Mouse (Mus musculus) urinary bladder, postnatal 4 days (tissue): ENCODE data around the gene Tbx3.

Experiments
- DNase-seq, 2 experiments: peaks; one replicate each; pipeline ENCODE4 v3.0.0; 2021 to 2022; ENCODE audit warnings: low spot score in 2 of 2

Tbx3 gene

GRCm38 (mm10) chr5:119670566-119671108, at the start of gene Tbx3:
Gene Tbx3 (plus strand): TSS chr5:119670669.
- DNase-seq: peak; percentile 93 to 95

DNA sequence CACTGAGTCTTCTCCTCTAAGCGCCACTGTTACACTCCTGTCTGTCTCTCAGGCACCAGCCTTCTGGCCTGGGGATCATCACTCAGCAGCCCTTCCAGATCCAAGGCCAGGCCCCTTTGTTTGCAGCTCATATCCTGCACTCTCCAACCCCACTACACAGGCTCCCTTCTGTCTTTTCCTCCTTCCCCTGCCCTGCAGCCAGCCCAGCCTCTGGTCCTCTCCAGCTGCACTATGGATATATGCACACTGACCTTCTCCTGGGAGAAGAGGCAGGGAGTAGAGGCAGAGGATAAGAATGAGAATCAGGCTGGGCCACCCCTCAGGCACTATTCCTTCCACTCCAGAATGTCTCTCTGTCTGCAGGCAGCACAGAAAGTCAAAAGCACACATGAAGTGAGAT, 48.4 kb upstream of the Tbx3 start:
- DNase-seq: no peak

DNA sequence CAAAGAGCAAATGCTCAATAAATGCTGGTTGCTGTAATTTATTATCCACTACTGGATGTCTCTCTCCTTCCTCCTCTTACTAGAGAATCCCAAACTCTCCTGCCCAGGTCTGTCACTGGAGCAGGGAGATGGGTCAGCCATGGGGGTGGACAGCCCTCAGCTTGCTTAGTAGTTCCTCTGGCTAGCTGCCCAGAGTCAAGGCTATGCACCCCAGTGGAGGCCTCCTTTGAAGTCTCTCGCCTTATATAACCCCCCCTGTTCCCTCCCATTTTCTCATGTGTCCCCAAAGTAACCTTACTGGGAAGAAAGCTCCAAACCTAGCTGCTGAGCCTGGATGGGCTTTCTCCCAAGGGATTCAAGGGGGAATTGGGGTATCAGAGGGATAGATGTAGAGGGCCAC, 45.9 kb upstream of the Tbx3 start:
- DNase-seq: no peak

GRCm38 (mm10) chr5:119625603-119626002, 44.9 kb upstream of the Tbx3 start:
- DNase-seq: no peak

GRCm38 (mm10) chr5:119626154-119626553, 44.3 kb upstream of the Tbx3 start:
- no peak for DNase-seq

- no peak for DNase-seq
Observed at GRCm38 (mm10) chr5:119626662-119627061, 43.8 kb upstream of the Tbx3 start.

- no peak for DNase-seq
Observed at GRCm38 (mm10) chr5:119628100-119628499, 42.4 kb upstream of the Tbx3 start.

DNA sequence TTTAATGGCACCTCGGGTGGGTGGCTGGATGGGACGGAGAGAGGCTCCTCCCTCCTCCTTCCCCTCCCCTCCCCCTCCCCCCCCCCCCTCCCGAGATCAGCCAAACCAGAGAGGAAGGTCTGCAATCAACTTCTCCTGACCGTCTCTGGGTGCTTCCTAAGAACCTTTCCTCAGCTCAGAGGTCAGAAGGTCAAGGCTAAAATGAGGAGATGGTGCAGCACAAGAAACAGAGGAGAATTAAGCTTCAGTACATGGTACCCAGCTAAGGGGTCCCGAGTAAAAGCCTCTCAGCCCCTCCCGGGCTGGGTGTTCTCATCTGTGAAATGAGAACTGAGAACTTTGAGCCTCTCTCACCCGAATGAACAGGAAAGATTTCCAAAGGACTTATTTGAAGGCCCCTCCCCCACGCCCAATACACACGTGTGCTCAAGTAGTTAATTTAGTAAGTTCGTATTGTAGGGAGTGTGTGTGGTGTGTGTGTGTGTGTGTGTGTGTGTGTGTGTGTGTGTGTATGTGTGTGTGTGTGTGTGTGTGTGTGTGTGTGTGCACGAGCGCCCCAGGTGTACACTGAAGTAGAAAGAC, 41.6 kb upstream of the Tbx3 start:
- no peak for DNase-seq

DNA sequence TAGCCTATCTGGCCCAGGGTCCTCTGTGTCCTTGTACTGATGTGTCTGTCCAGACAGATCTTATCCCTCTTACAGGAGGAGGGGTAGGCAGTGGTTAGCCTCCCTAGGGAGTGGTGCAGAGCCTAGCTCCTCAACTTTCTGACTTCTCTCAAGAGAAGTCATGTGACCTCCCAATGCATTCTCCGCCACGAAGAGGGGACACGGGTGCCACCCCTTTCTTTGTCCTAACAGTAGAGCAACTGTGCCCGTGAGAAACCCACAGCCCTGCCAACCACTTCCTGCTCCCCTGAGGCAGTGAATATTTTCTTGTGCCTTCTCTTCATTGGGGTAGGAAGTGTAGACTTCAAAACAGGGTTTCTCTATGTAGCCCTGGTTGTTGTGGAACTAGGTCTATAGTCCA, 36.9 kb upstream of the Tbx3 start:
- no peak for DNase-seq

DNA sequence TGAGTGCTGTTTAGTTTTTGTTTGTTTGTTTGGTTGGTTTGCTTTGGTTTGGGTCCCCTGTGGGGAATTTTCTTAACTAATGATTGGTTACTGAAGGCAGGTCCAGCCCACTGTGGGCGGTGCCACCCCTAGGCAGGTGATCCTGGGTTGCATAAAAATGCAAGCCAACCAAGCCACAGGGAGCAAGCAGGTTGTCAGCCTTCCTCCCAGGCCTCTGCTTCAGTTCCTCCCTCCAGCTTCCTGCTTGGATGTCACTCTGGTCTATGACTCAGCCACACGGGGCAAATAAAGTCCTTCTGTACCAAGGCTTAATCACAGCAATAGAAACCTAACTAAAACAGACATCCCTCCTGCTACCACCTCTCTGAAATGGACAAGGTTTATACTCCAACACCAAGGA, 35.6 kb upstream of the Tbx3 start:
- no peak for DNase-seq

- DNase-seq: no peak
Observed at GRCm38 (mm10) chr5:119638300-119638699, 32.2 kb upstream of the Tbx3 start.

- DNase-seq: no peak
Observed at GRCm38 (mm10) chr5:119641094-119641493, 29.4 kb upstream of the Tbx3 start.

GRCm38 (mm10) chr5:119641714-119642113, 28.8 kb upstream of the Tbx3 start:
- DNase-seq: no peak

DNA sequence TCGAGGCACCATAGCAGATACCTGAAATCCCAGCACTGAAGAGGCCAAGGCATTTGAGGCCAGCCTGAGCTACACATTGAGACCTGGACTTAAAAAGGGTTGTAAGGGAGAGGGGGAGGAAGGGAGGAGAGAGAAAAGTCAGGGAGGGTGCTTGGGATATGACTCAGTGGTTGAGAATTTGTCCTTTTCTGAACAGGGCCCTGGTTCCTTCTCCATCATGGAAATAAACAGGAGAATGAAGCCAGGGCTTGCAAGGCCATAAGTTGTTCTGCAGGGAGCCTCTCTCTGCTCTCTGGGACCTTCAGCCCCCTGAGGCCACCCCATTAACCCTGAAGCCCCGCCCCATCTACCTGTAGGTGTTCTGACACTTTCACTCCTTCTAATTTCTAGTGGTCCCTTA, 23.5 kb upstream of the Tbx3 start:
- DNase-seq: no peak

DNA sequence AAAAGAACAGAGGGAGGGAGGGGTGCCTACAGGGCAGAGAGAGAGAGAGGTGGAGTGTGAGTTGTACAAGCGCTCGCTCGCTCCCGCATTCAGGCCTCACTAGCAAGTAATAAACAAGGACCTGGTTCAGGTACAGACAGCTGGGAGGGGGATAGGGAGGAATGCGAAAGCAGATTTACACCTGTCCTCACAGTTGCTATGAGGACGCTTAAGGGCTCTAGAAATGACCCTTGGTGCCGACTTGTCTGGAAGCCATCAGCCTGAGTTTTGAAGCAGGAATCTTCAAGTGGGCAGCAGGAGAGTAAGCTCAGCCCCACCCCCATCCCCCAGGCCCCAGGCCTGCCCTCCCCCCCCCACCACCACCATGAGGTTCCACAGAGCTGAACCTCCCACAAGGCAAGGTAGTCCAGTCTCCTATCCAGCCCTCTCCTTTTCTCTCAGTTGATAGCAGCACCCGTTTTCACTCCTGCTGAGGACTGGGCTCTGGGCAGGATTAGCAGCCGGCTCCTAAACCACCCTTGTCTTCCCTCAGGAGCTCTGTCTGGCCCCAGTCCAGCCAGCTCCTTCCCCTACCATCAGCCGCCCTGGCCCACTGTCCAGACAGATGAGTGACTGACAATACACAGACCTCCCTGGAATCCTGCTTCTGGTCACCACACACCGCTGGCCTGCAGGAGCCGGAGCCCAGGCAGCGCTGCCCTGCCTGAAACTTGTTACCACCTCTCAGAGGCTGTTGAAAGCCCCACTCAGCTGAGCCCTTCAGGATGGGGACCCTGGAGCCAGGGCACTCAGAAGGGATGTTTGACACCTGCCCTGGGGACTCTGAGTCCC, 19.1 kb upstream of the Tbx3 start:
- no peak for DNase-seq

- DNase-seq: no peak
Observed at GRCm38 (mm10) chr5:119656354-119656753, 14.1 kb upstream of the Tbx3 start.

- no peak for DNase-seq
Observed at GRCm38 (mm10) chr5:119656856-119657255, 13.6 kb upstream of the Tbx3 start.

DNA sequence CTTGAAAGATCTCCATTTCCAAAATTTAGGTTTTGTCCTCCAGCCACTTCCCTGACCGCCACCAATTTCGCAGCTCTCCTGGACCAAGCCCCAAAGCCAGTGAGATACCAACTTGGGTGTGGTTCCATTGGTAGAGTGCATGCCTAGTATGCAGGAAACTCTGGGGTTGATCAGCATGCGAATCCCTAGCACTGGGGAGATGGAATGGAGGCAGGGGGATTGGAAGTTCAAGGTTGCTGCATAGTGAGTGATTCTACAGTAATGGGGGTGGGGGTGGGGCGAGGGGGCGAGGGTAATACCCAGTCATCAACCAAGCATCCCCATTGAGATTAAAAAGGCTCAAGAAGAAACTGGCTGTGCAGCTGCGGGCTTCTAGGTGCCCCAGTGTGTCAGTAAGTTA, 13.1 kb upstream of the Tbx3 start:
- no peak for DNase-seq

DNA sequence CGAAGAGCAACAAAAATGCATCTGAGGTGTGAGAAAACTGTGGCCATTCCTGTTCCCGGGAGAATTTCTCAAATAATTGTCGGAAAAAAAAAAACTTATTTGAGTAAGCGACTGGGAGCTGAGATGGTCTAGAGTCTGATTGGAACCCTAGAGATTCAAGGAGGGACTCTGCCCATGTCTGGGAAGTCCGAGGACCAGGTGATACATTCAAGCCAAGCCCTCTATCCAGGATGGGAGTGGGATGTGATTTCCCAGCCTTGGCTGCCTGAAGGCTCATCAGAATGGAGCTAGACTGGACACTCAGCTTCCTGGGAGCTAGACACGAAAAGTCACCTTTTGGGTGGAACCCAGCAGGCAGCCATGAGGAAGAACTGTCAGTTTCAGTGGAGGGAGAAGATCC, 12.7 kb upstream of the Tbx3 start:
- no peak for DNase-seq

DNA sequence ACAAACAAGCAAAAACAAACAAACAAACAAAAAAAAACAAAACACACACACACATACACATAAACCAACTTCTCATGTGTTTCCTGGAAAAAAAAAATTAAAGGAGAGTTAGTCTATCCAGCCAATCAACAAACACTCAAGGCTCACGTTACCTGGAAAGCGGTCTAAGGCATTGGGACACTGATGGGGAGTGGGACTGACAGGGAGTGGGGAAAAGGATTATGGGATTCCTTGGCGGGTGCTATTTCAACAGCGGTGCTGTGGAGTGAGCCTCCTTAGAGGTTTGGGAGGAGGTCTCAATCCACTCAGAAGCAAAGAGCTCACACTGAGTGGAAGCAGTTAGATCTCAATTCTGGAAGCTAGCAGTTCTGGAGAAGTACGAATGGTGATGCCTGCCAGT, 12.1 kb upstream of the Tbx3 start:
- DNase-seq: no peak

- no peak for DNase-seq
Observed at GRCm38 (mm10) chr5:119659041-119659440, 11.4 kb upstream of the Tbx3 start.

GRCm38 (mm10) chr5:119660526-119661410, 9.7 kb upstream of the Tbx3 start:
- DNase-seq: no peak
